Mouse (Mus musculus): ENCODE results near the gene Lrriq4.

DNA sequence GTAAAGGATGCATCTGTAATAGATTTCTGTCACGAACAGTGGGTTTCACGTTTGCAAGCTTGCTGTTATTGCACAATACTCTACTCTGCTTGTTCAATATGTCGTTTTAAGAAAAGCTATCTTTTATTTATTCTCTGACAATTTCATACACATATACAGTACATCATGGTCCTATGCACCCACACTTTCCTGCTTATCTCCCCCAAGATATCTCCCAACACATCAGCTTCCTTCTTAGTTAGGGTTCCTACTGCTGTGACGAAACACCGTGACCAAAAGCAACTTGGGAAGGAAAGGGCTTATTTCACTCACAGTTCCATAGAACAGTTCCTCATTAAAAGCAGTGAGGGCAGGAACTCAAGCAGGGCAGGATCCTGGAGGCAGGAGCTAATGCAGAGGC is 11.6 kb downstream of the Lrriq4 start:
- TF ChIP-seq GATA1 (IDR thresholded peaks at IDR 0.05; ENCODE audit: low read length) (no peak), TAL1 (IDR thresholded peaks at IDR 0.05; ENCODE audit: low read length) (no peak)

Data from erythroblast, embryonic 14.5 days (primary cell).